Comparison of ENCODE assay signal across 8 mouse cellular contexts in the genomic region with DNA sequence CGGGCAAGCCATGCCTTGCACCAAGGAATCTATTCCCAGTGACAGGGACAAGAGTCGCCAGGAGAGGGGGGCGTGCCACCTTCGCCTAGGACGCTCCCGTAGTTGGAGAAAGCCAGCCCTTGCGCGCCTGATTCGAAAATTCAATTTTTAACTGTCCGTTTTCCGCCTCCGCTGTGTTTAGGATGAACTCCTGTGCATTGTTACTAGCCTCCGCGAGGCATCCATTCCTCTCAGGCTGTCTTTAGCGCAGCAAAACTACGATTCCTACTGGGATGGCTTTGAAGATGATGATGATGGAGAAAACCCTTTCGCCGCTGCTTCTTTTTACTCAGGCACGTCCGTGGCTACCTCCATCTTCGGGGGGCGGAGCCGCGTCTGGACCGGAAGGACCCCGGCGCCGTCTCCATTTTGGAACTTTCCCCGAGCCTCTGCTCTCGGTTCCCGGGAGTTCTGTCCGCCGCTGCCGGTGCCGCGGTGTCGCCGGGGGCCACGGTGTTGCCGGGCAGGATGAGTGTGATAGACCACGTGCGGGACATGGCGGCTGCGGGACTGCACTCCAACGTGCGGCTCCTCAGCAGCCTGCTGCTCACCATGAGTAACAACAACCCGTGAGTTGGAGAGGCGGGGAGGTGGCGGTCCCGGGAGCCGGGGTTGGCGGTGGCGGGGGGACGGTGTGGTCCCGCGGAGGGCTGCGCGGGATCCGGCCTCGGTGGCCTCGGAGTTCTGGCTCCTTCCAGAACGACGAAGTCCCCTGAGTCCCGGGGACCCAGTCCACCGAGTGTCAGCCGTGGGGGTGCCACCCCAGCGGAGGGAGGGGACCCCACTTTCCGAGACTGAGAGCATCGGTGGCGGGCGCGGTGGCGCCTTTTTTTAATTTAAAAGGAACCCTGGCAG. TPM values are rescaled to one million over a fixed set of nuclear protein-coding genes. Genes with fewer than 3 reads are reported as not detected.
DNase-seq lines count a peak whose midpoint lies in the region; ATAC-seq and TF ChIP-seq lines count a peak whose summit lies in the region.

No protein-coding gene starts in this region.

- H3K9me3 ChIP-seq in forebrain, embryonic 15.5 days, result no peaks in the 10 kb centered on the region

- no peaks in the 10 kb centered on the region for H3K27me3 ChIP-seq in forebrain, embryonic 15.5 days

- DNase-seq in ES-CJ7 (ENCODE audit: low read depth, low spot score), result peak; percentile 84
- DNase-seq in cerebellum, adult 11 months, result peak; percentile 82
- peak; percentile 77 for DNase-seq in heart, postnatal 25 days (ENCODE audit: low spot score)
- DNase-seq in layer of hippocampus, adult 18-20 months (ENCODE audit: low spot score in 2 of 2), result peak; percentile 84 to 93
- DNase-seq in lung, adult 2 months, result peak; percentile 93
- DNase-seq in thymus, adult 18-20 months, result peak; percentile 70 to 74

- no peaks in the 10 kb centered on the region for H3K36me3 ChIP-seq in forebrain, embryonic 15.5 days

- H3K4me2 ChIP-seq in forebrain, embryonic 15.5 days (replicated peaks), result peak overlapping the region; percentile 86

- peak overlapping the region; percentile 83 for H3K4me3 ChIP-seq in forebrain, embryonic 15.5 days
- peak overlapping the region; percentile 89 for H3K4me3 ChIP-seq in lung, adult 2 months (replicated peaks; ENCODE audit: extremely low read depth, low read depth, low read length)

- peak overlapping the region; percentile 93 for H3K27ac ChIP-seq in forebrain, embryonic 15.5 days (replicated peaks)

- peaks cover 19% of the 10 kb centered on the region for H3K4me1 ChIP-seq in forebrain, embryonic 15.5 days
- no peaks in the 10 kb centered on the region for H3K4me1 ChIP-seq in lung, adult 2 months (ENCODE audit: control insufficient read depth, insufficient read depth, low read length)

- under 1% methylated on average over 73 of the region's 73 CpGs for WGBS in forebrain, embryonic 15.5 days
- under 1% methylated on average over 73 of the region's 73 CpGs for WGBS in lung, adult 2 months

- intact Hi-C loops in heart, postnatal 25 days (cut with DNase I), result no loop called here

- peak; percentile 49; the same call in 1 of the 2 replicates for TF ChIP-seq POLR2A in lung, adult 2 months (IDR thresholded peaks at IDR 0.05; ENCODE audit: borderline replicate concordance, extremely low read depth, low read depth, low read length)

- peak overlapping the region; percentile 82 for H3K9ac ChIP-seq in forebrain, embryonic 15.5 days (replicated peaks)

- peak; percentile 92 for ATAC-seq in forebrain, embryonic 15.5 days (replicated peaks)
- peak; percentile 91 for ATAC-seq in neutrophil, adult 5-6 weeks (ENCODE audit: extremely low read depth, insufficient number of reproducible peaks, low FRiP score, poor library complexity, severe bottlenecking)

- no peak for TF ChIP-seq CTCF in lung, adult 2 months (IDR thresholded peaks at IDR 0.05; ENCODE audit: insufficient read depth, low read length)

RNA-seq across cellular contexts. Expression of a gene that starts 0.8 kb away (rescaled TPM):
- polyA plus RNA-seq in forebrain, embryonic 15.5 days (2015; fragmentation: Nextera tagmentation; extraction: Ambion mirVana), result 53.3 and 54.2 TPM in 2 replicates
- total RNA-seq in heart, postnatal 25 days (2021), result 10 to 100 TPM; 27.3 to 28.1 TPM
- 10 to 100 TPM; 30.6 to 34.9 TPM for total RNA-seq in layer of hippocampus, adult 18-20 months (2021)
- polyA plus RNA-seq in lung, adult 2 months (2012; rRNA removed), result 17.9 and 20.5 TPM in 2 replicates
- total RNA-seq in neutrophil, adult 5-6 weeks (2017), result 24.6 and 34.6 TPM in 2 replicates

RNA-seq across cellular contexts. Expression of a gene that starts 30.6 kb away (rescaled TPM):
- polyA plus RNA-seq in forebrain, embryonic 15.5 days (2015; fragmentation: Nextera tagmentation; extraction: Ambion mirVana), result 165 and 193 TPM in 2 replicates
- total RNA-seq in heart, postnatal 25 days (2021), result 10 to 100 TPM; 93.0 to 94.1 TPM
- total RNA-seq in layer of hippocampus, adult 18-20 months (2021), result 100 to 1,000 TPM; 255 to 271 TPM
- polyA plus RNA-seq in lung, adult 2 months (2012; rRNA removed), result 114 and 144 TPM in 2 replicates
- 766 and 832 TPM in 2 replicates for total RNA-seq in neutrophil, adult 5-6 weeks (2017)

RNA-seq across cellular contexts. Expression of a gene that starts 50.2 kb away (rescaled TPM):
- 133 and 135 TPM in 2 replicates for polyA plus RNA-seq in forebrain, embryonic 15.5 days (2015; fragmentation: Nextera tagmentation; extraction: Ambion mirVana)
- total RNA-seq in heart, postnatal 25 days (2021), result 10 to 100 TPM; 11.3 to 15.6 TPM
- total RNA-seq in layer of hippocampus, adult 18-20 months (2021), result 10 to 100 TPM; 74.6 to 84.3 TPM
- polyA plus RNA-seq in lung, adult 2 months (2012; rRNA removed), result 18.9 and 22.5 TPM in 2 replicates
- 9.3 and 12.1 TPM in 2 replicates for total RNA-seq in neutrophil, adult 5-6 weeks (2017)

RNA-seq across cellular contexts. Expression of a gene that starts 50.6 kb away (rescaled TPM):
- polyA plus RNA-seq in forebrain, embryonic 15.5 days (2015; fragmentation: Nextera tagmentation; extraction: Ambion mirVana), result 47.7 and 52.4 TPM in 2 replicates
- total RNA-seq in heart, postnatal 25 days (2021), result 10 to 100 TPM; 22.9 to 26.6 TPM
- total RNA-seq in layer of hippocampus, adult 18-20 months (2021), result 10 to 100 TPM; 26.1 to 30.9 TPM
- 42.4 and 57.6 TPM in 2 replicates for polyA plus RNA-seq in lung, adult 2 months (2012; rRNA removed)
- total RNA-seq in neutrophil, adult 5-6 weeks (2017), result 35.0 and 40.5 TPM in 2 replicates

Comparison
In these comparisons a context has a peak if more than half of its experiments do, and no peak if none do; other contexts are left out.
1. Peak in every context shown above with its lines: DNase-seq, ATAC-seq, H3K4me3 ChIP-seq and H3K27ac ChIP-seq.